Mouse (Mus musculus) ES-CJ7 (cell line): ENCODE results near the gene Sfi1.
"Not testable (repeated sequence)": the region's sequence is repeated elsewhere in the genome, so short reads cannot be mapped to it uniquely, and the experiment has no call there.

Source experiments
- DNase-seq: peaks from one replicate; pipeline ENCODE4 v3.0.0; 2011; ENCODE audit warnings: low read depth, low spot score

Sfi1 gene

GRCm38 (mm10) chr11:3173425-3174318 lies 19.6 kb downstream of the Sfi1 start:
- DNase-seq = peak; percentile 60

- not testable (repeated sequence) for DNase-seq
Measured at GRCm38 (mm10) chr11:3172526-3172925, 20.7 kb downstream of the Sfi1 start.

DNA sequence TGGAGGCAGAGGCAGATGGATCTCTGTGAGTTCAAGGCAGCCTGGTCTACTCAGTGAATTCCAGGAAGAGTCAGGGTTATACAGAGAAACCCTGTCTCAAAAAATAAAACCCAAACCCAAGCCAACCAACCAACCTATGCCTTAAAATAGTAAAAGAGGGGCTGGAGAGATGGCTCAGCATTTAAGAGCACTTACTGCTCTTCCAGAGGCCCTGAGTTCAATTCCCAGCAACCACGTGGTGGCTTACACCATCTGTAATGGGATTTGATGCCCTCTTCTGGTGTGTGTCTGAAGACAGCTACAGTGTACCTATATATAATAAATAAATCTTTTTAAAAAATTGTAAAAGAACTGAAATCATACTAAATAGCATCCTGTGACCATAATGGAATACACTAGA lies 21.3 kb downstream of the Sfi1 start:
- DNase-seq = not testable (repeated sequence)

DNA sequence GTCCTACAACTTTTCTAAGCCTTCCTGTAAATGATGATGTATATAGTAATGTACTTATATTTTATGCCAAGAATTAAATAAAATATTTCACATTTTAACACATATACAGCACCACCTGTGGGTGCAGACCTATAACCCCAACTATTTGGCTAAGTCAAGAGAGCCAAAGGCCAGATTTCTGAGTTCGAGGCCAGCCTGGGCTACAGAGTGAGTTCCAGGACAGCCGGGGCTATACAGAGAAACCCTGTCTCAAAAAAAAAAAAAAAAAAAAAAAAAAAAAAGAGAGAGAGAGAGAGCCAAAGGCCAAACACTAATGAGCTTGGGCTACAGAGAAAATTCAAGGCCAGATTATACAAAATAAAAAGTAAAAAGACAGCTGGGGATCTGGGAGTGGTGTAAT lies 24.2 kb downstream of the Sfi1 start:
- not testable (repeated sequence) for DNase-seq

DNA sequence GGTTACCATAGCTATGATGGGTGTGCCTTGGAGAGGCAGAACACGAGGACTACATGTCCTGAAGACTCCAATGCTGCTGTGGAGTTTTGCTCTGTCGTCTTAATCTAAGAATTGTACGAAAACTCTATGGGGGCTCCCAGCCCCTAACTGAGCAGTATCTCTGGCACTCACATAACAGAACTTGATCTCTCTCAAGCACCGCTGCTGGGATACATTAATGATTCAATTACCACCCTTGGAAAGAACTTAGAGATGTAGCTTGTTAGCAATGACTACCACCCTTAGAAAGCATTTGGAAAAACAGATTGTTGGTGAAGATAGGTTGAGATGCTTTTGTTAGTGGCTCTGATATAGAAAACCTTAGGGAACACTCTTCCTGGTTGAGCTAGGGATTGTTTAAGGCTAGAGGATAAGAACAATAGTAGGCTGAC lies 25.7 kb downstream of the Sfi1 start:
- DNase-seq = not testable (repeated sequence)

DNA sequence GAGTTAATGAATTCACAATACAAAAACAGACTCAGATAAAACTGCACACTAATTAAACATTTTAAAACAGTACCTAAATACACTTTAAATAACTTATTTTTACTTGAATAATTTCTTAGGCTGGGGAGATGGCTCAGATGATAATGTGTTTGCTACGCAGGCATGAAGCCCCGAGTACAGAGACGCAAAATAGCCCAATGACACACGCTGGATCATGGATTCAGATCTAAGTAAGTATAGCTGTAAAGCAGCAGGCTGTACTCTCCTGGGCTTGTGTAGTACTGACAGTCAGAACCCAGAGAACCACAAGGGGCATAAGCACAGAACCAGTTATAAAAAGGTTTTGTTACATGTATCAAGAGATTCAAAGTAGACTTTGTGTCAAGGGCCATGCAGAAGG lies 26.1 kb downstream of the Sfi1 start:
- not testable (repeated sequence) for DNase-seq

DNA sequence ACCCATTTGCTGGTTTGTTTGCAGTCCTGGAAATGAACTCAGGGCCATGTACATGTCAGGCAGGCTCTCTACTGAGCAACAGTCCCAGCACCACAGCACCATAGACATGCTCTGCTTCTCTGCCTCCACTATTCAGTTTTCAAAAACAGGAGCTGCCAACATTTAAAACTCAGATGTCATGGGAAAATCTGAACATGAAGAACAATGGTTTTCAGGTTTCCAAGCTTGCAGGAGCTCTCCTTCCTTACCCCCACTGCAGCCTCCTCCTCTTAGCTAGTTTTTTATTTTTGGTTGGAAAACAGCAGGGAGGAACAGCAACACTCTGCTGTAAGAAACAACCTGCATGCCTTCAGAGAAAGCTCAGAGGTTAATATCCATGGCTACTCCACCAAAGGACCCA lies 26.9 kb downstream of the Sfi1 start:
- DNase-seq = not testable (repeated sequence)

DNA sequence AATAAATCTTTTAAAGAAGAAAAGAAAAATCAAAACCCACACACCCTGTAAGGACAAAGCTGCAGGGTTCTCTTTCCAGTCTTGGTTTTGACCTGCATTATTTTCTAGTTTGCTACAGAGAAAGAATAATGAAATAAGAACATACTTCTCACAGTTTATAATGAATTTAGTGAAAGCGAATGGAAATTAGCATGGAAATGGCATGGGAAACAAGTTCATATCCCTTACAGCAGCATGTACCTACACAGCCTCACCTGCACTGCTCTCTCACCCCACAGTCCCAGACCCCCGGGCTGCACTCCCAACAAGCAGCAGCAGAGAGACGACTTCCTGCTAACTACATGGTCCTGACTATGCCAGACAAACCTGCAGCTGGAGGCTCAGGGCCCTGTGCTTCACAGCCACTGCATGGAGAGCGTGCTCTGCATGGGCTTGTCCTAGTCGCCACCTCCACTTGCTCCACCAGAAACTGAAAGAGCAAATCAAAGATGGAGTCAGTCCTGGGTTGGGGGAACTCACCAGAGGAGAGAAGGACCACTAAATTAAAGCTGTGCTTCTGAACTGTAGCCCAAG lies 28.0 kb downstream of the Sfi1 start:
- peak; percentile 43 for DNase-seq

GRCm38 (mm10) chr11:3163661-3164060 lies 29.6 kb downstream of the Sfi1 start:
- DNase-seq = not testable (repeated sequence)

DNA sequence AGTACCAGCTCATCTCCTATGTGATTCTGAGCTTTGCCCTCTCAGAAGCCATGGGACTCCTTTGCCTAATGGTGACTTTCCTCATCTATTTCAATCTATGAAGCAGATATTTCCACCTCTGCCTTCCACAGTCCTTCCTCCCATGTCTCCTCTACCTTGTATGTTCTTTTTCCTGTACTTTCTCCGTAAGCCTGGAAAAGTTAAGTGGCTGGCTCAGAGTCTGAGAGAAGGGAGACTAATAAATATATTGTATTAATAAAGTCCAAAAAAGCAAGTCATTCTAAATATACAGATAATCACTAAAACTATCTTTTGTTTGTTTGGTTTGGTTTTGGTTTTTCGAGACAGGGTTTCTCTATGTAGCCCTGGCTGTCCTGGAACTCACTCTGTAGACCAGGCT lies 30.1 kb downstream of the Sfi1 start:
- DNase-seq = not testable (repeated sequence)

DNA sequence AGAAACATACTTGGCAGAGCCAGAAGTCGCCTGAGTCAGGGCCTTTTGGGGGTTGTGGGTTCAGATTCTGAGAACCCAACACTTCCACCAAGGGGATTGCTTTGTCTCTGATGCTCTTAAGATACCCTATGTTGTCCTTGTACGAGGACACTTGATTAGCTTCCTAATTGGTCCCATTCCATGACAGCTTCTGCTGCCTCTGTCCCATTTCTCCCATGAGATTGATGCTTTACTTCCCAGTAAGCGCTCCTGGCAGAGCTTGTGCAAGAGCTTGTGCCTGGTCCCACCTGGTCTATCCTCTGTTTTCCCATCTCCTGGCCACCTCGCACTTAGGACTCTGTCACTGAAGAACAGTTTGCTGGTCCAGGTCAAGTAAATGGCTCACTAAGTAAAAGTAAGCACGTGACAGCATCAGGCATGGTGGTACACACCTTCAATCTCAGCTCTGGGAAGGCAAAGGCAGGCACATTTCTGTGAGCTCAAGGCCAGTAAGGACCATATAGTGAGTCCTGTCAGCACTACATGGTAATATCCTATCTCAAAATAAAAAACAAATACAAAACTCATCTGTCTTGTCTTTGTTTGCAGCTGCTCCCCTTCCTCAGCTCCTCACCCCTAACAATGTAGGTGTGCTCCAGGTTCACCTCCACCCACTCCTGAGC lies 30.9 kb downstream of the Sfi1 start:
- not testable (repeated sequence) for DNase-seq

DNA sequence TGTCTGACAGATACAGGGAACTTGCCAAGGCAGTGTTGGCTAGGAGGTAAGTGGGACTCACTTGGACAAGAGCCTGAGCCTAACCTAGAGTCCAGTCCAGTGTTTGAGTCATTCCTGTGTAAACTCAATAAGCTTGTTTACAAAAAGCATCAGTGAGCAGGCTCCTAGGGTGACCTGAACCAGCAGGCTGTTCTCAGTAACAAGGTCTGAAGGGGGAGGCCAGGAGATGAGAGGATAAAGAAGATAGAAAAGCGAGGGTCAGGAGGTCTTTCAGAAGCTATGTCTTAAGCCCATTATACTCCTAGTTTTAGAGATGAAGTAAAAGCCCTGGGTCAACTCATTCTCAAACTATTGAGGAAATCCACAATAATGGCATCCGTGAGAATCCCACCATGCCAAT lies 31.9 kb downstream of the Sfi1 start:
- not testable (repeated sequence) for DNase-seq

DNA sequence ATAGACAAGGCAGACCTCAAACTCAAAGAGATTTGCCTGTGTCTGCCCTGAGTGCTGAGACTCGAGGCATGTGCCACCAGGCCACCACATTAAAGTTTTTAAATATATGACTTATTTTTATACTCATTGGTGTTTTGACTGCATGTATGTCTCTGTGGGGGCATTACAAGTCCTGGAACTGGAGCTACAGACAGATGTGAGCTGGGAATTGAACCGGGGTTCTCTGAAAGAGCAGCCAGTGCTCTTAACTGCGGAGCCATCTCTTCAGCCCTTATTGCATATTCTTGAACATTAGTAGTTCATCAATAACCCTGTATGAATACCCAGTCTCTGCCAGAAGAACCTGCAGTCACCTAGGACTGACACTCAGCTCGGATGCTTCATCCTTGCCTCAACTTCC lies 34.5 kb downstream of the Sfi1 start:
- DNase-seq = not testable (repeated sequence)

DNA sequence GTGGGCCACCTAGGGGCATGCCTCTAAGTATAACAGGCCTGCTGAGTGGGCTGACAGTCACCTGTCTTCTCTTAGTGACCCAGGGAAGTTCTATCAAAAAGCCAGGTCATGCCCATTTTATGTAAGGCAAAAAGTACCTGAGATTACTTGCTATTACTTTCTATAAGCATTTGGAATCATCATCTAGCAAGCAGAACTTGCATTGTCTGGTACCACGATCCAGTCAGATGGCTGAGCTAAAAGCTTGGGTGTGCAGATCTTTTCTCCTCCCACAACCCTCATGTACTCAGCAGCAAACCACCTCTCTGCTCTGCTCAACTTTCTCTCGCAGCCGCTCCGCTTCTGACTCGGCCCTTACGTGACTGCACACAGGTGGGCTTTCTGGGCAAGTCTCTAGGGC lies 35.3 kb downstream of the Sfi1 start:
- DNase-seq = not testable (repeated sequence)

- DNase-seq = not testable (repeated sequence)
Measured at GRCm38 (mm10) chr11:3156991-3157390, 36.3 kb downstream of the Sfi1 start.

- peak; percentile 56 for DNase-seq
Measured at GRCm38 (mm10) chr11:3153666-3154397, 39.4 kb downstream of the Sfi1 start.

DNA sequence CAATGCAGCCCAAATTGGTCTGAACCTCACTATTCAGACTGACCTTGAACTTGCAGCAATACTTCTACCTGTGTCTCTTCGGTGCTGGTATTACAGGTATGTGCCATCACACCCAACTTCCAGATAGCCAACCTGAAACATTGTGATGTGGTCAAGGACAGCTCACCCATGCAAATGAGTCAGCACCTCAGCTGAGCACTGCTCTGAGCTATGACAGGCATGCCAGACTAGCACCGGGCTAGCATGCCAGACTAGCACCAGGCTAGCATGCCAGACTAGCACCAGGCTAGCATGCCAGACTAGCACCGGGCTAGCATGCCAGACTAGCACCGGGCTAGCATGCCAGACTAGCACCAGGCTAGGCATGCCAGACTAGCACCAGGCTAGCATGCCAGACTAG lies 41.9 kb downstream of the Sfi1 start:
- DNase-seq = not testable (repeated sequence)

GRCm38 (mm10) chr11:3150677-3151003 lies 42.6 kb downstream of the Sfi1 start:
- not testable (repeated sequence) for DNase-seq

GRCm38 (mm10) chr11:3150003-3150676 lies 43.1 kb downstream of the Sfi1 start:
- not testable (repeated sequence) for DNase-seq

- not testable (repeated sequence) for DNase-seq
Measured at GRCm38 (mm10) chr11:3149471-3149870, 43.8 kb downstream of the Sfi1 start.

- DNase-seq = not testable (repeated sequence)
Measured at GRCm38 (mm10) chr11:3146806-3147205, 46.5 kb downstream of the Sfi1 start.
